Comparison of ENCODE assay signal across 1 mouse cellular context in the genomic region with DNA sequence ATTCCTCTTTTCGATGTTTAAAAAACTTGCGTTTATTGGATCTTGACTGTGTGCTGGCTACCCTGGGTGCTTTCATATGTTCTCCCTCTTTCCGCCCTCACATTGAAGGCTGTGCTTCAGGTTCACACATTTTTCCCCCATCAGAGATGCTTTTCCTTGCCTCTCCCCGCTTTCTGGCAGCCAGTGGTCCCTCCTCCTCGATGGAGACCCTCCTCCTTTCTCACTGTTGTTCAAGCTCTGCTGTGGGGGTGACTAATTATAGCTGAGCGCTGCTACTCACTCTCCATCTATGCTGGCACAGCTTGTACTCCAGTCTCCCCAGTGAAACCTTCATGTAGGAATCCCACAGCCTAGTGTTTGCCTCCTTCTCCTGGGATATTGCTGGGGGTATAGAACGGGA.
TF ChIP-seq lines count a peak whose summit lies in the region.

No protein-coding gene starts in this region.

TF ChIP-seq in C2C12, 6 proteins besides CTCF, POLR2A, EP300 and RAD21 (continued from another document):
- TF ChIP-seq MYOD1 (IDR thresholded peaks at IDR 0.05; ENCODE audit: control insufficient read depth, insufficient read length, low read depth) (no peak), MAX (IDR thresholded peaks at IDR 0.05) (no peak)
